Mouse (Mus musculus) E14TG2a.4 (cell line): ENCODE measurements around the gene Plcb4.

Experiments
- H3K27me3 ChIP-seq: 2 replicates; pipeline ENCODE4 v1.6.1; 2014; ENCODE audit warnings: low read length, control low read depth; ENCODE audit not compliant: insufficient read depth
- H3K36me3 ChIP-seq: 2 replicates; pipeline ENCODE4 v1.6.1; 2014; ENCODE audit warnings: low read length, control low read depth; ENCODE audit not compliant: insufficient read depth
- H3K4me1 ChIP-seq: replicated peaks from 2 replicates; pipeline ENCODE4 v1.6.1; 2014; ENCODE audit warnings: low read depth, low read length, control low read depth
- H3K4me3 ChIP-seq: replicated peaks from 2 replicates; pipeline ENCODE4 v1.5.1; 2014; ENCODE audit warnings: mild to moderate bottlenecking, low read length
- H3K9me3 ChIP-seq: 2 replicates; pipeline ENCODE4 v1.6.1; 2014; ENCODE audit warnings: low read length, control low read depth
- CTCF ChIP-seq: conservative IDR thresholded peaks from 2 replicates; pipeline ENCODE4 v1.5.1; 2014; ENCODE audit warnings: low read length
- NANOG ChIP-seq: IDR thresholded peaks from 2 replicates; pipeline ENCODE4 v1.6.1; 2014; ENCODE audit warnings: borderline replicate concordance, low read length, mixed read lengths
- POU5F1 ChIP-seq: IDR thresholded peaks from 2 replicates; pipeline ENCODE4 v1.6.1; 2014; ENCODE audit warnings: low read length, borderline replicate concordance

Gene Plcb4

DNA sequence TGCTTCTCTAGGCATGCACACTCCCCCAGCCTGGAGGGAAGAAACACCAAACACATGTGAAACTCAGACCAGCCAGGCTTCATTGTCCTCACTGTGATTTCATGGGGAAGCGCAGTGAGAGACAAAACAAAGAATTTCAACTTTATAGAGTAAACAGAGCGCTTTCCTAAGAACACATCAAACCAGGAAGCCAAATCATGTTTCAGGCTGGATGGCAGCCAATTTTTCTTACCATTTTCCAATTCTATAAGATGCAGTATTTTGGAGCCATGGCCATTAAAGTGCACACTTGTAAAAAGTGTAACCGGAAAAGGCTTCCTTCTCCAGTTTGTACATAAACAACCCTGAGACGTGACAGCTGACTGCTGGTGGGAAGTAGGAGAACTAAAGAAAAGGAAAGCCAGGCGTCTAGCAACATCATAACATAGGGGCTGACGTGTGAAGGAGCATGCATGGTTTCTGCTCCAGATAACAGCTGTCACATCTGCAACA, 221.5 kb downstream of the Plcb4 start:
- no peak for TF ChIP-seq CTCF
- Histone ChIP-seq H3K9me3 (no peaks in the 10 kb centered on the region), H3K36me3 (no peaks in the 10 kb centered on the region)

GRCm38 (mm10) chr2:135883359-135883758, 224.5 kb downstream of the Plcb4 start:
- Histone ChIP-seq H3K4me3 (no peak overlapping the region), H3K4me1 (no peaks in the 10 kb centered on the region), H3K36me3 (no peaks in the 10 kb centered on the region), H3K27me3 (no peaks in the 10 kb centered on the region), H3K9me3 (no peaks in the 10 kb centered on the region)
- no peak for TF ChIP-seq CTCF
- TF ChIP-seq POU5F1, result no peak
- no peak for TF ChIP-seq NANOG

More for the DNA sequence above, 221.5 kb downstream of the Plcb4 start:
- Histone ChIP-seq H3K4me1 (no peaks in the 10 kb centered on the region), H3K27me3 (no peaks in the 10 kb centered on the region), H3K4me3 (no peak overlapping the region)

GRCm38 (mm10) chr2:135884534-135885180, 225.8 kb downstream of the Plcb4 start:
- Histone ChIP-seq H3K9me3 (no peaks in the 10 kb centered on the region), H3K27me3 (no peaks in the 10 kb centered on the region), H3K36me3 (no peaks in the 10 kb centered on the region), H3K4me3 (no peak overlapping the region), H3K4me1 (no peaks in the 10 kb centered on the region)
- TF ChIP-seq NANOG (no peak), CTCF (no peak), POU5F1 (no peak)

GRCm38 (mm10) chr2:135885607-135886006, 226.8 kb downstream of the Plcb4 start:
- H3K36me3 ChIP-seq, result no peaks in the 10 kb centered on the region
- no peak overlapping the region for H3K4me3 ChIP-seq
- H3K27me3 ChIP-seq, result no peaks in the 10 kb centered on the region
- no peaks in the 10 kb centered on the region for H3K4me1 ChIP-seq
- no peaks in the 10 kb centered on the region for H3K9me3 ChIP-seq
- TF ChIP-seq POU5F1 (no peak), CTCF (no peak), NANOG (no peak)

- Histone ChIP-seq H3K36me3 (no peaks in the 10 kb centered on the region), H3K4me1 (peaks cover 5% of the 10 kb centered on the region), H3K27me3 (no peaks in the 10 kb centered on the region), H3K9me3 (no peaks in the 10 kb centered on the region), H3K4me3 (no peak overlapping the region)
- TF ChIP-seq NANOG (no peak), CTCF (no peak), POU5F1 (no peak)
Measured at GRCm38 (mm10) chr2:135886081-135886679, 227.4 kb downstream of the Plcb4 start.

GRCm38 (mm10) chr2:135887805-135888204, 229.0 kb downstream of the Plcb4 start:
- Histone ChIP-seq H3K4me3 (no peak overlapping the region), H3K36me3 (no peaks in the 10 kb centered on the region), H3K4me1 (peaks cover 22% of the 10 kb centered on the region), H3K27me3 (no peaks in the 10 kb centered on the region), H3K9me3 (no peaks in the 10 kb centered on the region)
- no peak for TF ChIP-seq CTCF
- TF ChIP-seq POU5F1, result no peak
- no peak for TF ChIP-seq NANOG

DNA sequence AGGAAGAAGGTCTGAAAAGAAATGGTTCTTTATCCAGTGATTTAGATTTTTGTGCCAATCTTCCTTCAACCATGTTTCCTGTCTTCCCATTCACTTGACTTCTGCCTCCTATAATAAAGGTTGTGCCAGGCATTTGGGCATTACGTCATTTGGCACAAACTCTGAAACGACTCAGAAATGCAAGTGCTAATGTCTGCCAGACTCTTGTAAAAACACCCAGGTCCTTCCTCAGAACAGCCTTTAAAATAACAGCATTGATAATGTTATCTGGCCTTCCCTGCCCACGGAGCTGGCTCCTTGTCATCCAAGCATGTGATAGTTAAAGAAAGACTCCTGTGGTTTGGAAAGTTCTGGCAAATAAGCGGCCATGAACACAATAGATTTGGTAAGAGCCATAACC, 229.4 kb downstream of the Plcb4 start:
- Histone ChIP-seq H3K36me3 (no peaks in the 10 kb centered on the region), H3K4me1 (peaks cover 22% of the 10 kb centered on the region), H3K27me3 (no peaks in the 10 kb centered on the region), H3K4me3 (no peak overlapping the region), H3K9me3 (no peaks in the 10 kb centered on the region)
- no peak for TF ChIP-seq POU5F1
- TF ChIP-seq NANOG, result no peak

- TF ChIP-seq NANOG, result no peak
- no peak for TF ChIP-seq POU5F1
- TF ChIP-seq CTCF, result no peak
- Histone ChIP-seq H3K4me1 (peaks cover 22% of the 10 kb centered on the region), H3K36me3 (no peaks in the 10 kb centered on the region), H3K9me3 (no peaks in the 10 kb centered on the region), H3K27me3 (no peaks in the 10 kb centered on the region), H3K4me3 (no peak overlapping the region)
Measured at GRCm38 (mm10) chr2:135888767-135889166, 230.0 kb downstream of the Plcb4 start.

DNA sequence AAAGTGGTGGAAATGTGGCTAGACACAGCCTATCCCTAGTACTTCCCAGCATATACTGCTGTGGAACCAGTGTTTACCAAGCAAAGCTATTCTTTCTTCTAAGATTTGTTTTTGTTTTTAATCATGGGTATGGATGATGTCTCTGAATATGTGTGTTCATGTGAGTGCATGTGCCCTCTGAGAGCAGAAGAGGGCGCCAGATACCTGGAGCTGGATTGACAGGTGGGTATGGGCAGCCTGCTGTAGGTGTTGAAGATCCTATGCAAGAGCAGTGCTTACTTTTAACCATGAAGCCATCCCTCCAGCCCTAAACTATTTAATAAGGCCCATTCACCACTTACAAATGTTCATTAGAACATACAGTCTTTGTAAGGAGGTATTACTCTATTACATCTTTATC, 231.3 kb downstream of the Plcb4 start:
- Histone ChIP-seq H3K27me3 (no peaks in the 10 kb centered on the region), H3K4me3 (no peak overlapping the region), H3K36me3 (no peaks in the 10 kb centered on the region), H3K4me1 (peaks cover 22% of the 10 kb centered on the region), H3K9me3 (no peaks in the 10 kb centered on the region)
- TF ChIP-seq NANOG (no peak), CTCF (peak; percentile 41), POU5F1 (no peak)
